Mouse (Mus musculus) inflammation-experienced regulatory T-cells, adult 16 weeks (primary cell): Measurements from ENCODE around the gene Gm3327. TPM values are rescaled to one million over a fixed set of nuclear protein-coding genes. Genes with fewer than 3 reads are reported as not detected.

Source experiments
- polyA plus RNA-seq: library from polyadenylated mRNA; unstranded; fragments of 100-300 nt; shearing (Covaris generic); gene quantifications from one replicate; pipeline ENCODE4 v1.2.1, GENCODE M21; 2017

The Gm3327 gene
- polyA plus RNA-seq = not detected

GRCm38 (mm10) chr14:44123551-44123950 lies at the start of gene Gm3327:
TSS of gene Gm3327 (plus strand) at chr14:44123851.

GRCm38 (mm10) chr14:44102354-44102753 lies 21.3 kb upstream of the Gm3327 start, which contains the start of gene Ear2:
TSS of gene Ear2 (plus strand) at chr14:44102654.

Other genes with a start within 250 kb of the Gm3327 start
- not detected for gene Ear1, start 248.3 kb upstream of the Gm3327 start, polyA plus RNA-seq
- gene Ear10, start 200.3 kb upstream of the Gm3327 start, polyA plus RNA-seq = not detected
- gene Gm8113, start 198.5 kb upstream of the Gm3327 start, polyA plus RNA-seq = not detected
- not detected for gene Ang5, start 166.8 kb upstream of the Gm3327 start, polyA plus RNA-seq
- gene Ang6, start 121.6 kb upstream of the Gm3327 start, polyA plus RNA-seq = not detected
- gene Ear2, start 21.2 kb upstream of the Gm3327 start, polyA plus RNA-seq = 2.2 TPM
- gene Gm8212, start 73.8 kb downstream of the Gm3327 start, polyA plus RNA-seq = not detected
- not detected for gene 4930503E14Rik, start 89.4 kb downstream of the Gm3327 start, polyA plus RNA-seq
- gene Gm8220, start 161.7 kb downstream of the Gm3327 start, polyA plus RNA-seq = not detected
- gene Gm5930, start 214.7 kb downstream of the Gm3327 start, polyA plus RNA-seq = not detected
- not detected for gene Gm8229, start 241.5 kb downstream of the Gm3327 start, polyA plus RNA-seq